Mouse (Mus musculus) spleen, embryonic (tissue): Measurements from ENCODE around the gene Clps.

Source experiments
- CTCF ChIA-PET: fragments of 350-600 bp; sonication (Branson Sonifier 250); formaldehyde crosslinking; loops from one replicate; lab custom pipeline; 2022; lab: Charles Lee

Gene Clps

DNA sequence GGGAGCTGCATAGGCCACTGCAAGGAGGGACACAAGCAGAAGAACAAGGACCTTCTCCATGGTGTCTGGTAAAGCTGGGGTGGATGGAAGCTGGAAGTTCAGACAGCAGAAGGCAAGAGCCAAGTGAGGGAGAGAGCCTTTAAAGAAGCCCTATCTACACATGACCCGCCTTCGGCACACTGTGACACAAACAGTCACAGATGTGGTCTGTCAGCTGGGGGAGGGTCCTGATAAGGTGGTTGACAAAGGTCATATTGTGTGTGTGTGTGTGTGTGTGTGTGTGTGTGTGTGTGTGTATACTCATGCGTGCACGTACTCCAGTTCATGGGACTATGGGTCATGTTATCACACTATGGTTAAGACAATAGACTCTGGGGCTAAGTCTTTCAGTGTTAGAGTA, at the start of gene Clps:
Gene Clps, minus strand, starts transcription at position 169 of the 400 bp plus-strand sequence.
- CTCF ChIA-PET = interaction anchor here (0.7 kb wide), 1 partner anchor 366 kb away, joined by 3 read pairs; no protein-coding TSS in a partner anchor

DNA sequence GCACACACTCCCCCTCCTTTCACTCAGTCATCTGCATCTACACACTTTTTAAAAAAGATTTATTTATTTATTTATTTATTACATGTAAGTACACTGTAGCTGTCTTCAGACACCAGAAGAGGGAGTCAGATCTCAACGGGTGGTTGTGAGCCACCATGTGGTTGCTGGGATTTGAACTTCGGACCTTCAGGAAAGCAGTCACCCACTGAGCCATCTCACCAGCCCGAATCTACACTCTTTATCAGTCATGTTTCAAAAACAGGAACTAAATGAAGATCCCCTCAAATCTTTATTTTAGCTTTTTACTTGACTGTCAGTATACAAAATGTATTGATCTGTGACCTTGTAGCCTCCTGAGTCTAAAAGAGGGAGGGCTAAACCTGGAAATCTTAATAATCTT, 49.0 kb upstream of the Clps start:
- CTCF ChIA-PET = no interaction called here

DNA sequence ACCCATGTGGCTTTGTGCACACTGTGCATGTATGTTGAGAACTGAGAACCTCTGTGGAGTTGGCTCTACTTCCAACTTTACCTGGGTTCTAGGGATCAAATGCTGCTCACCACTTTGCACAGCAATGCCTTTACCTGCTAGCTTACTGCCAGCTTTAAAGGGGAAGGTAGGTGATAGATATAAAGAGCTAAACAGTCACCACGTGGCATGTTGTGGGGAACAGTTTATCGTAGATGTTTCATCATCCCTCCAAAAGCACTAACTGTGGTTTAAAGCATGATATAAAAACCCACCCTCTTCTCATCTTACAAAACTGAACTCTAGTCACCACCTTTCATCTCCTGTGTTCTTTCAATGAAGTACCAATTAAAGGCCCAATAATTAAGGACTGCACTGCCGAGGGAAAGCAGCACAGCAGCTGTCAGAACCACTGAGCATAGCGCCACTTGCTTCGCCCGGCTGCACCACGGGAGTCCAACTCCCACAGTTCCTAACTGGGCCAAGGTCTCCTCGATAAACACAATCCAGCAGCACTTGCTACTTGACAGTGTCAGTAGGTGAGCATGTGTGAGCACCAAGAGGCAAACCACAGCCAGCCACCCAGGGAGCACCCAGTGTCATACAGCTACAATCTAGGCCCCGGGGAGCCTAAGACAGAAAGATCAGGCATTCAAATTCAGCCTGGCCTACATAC, 41.1 kb upstream of the Clps start:
- CTCF ChIA-PET = no interaction called here

DNA sequence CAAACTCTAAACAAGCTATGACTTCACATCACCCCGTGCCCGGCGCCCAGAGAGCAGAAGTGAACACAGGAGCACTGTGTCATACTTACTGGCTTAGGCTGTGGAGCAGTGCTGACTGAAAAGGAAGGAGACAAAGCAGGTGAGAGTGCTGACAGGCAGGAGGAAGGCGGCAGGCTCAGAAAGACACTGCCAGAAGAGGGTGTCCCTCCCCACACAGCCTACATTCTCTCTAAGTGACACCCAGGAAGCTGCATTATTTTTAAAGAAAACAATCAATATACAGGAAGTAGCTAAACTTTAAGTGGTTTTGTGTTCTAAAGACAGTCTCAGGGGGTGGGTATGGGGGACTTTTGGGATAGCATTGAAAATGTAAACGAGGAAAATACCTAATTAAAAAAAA, 40.2 kb upstream of the Clps start:
- CTCF ChIA-PET = interaction anchor here (0.6 kb wide), 1 partner anchor 61 kb away, joined by 6 read pairs; no protein-coding TSS in a partner anchor

DNA sequence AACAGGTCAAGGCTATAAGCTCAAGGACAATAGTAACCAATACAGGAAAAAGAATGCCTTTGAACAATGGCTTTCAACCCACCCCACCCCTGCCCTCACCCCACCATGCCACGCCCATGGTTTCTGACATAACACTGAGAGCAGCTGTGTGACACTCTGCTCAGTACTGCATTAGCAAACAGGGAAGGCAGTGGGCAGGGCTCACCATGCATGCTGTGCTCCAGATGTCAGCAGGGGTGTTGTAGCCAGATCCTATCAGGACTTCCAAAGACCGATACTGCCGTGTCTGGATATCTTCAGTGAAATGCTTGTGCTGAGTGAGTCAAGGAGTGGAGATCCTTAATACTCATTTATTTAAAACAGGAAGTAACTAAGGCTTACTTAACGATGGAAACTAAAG, 33.4 kb upstream of the Clps start:
- CTCF ChIA-PET = no interaction called here

DNA sequence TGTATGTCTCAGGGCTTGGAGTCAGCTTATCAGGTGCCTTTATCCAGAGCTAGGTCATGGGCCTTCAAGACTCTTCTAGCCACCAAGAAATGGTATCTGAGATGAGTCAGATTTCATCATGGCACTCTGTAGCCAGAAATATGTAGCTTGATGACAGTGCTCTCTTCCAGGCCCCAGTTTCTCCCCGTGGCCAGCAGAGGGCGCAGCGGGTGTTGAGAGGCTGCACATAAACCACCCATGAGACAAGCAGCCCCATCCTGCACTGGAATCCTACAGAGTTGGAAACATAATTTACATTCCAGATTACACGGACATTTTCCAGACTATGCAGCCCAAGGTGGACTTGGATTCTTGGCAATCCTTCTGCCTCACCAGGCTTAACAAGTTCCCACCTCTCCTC, 32.4 kb upstream of the Clps start:
- CTCF ChIA-PET = interaction anchor here (0.7 to 0.9 kb wide), 2 partner anchors 12 to 668 kb away, joined by 3 to 4 read pairs; no protein-coding TSS in a partner anchor

DNA sequence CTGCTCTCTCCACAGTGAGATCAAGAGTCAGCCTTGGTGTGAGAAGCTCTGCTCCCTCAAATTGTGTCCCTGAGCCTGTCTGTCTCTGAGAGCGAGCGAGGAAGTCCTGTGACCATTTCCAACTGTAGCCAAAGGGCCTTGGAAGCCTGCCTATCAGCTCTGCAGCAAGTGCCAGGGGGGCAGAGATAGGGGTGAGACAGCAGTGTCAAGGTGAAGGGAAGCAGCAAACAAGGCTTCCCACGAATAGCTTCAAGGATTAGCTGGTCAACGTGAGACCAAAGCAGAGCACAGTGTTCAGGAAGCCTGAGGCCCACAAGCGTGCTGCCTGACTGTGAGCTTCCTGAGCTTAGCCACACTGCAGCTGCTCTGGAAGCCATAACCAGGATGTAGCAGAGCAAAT, 30.9 kb upstream of the Clps start:
- CTCF ChIA-PET = no interaction called here

DNA sequence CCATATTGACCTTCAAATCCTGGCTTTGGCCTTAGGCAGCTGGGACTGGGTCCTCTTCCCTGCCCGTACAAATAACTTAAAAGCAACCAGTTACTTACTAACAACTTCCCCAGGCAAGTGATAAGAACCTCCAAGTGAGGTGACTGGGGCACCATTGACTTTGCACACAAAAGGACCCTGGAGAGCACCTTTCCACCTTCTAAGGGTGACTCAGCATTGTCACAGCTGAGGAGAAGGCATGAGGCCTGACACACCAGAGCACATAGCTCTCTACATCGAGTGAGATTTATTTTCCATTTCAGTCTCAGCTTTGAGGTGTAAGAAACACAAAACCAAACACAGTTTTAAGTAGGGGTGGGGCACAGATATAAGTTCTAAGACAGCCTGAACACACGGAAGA, 30.0 kb upstream of the Clps start:
- CTCF ChIA-PET = interaction anchor here (0.6 kb wide), 1 partner anchor 21 kb away, joined by 15 read pairs; no protein-coding TSS in a partner anchor

DNA sequence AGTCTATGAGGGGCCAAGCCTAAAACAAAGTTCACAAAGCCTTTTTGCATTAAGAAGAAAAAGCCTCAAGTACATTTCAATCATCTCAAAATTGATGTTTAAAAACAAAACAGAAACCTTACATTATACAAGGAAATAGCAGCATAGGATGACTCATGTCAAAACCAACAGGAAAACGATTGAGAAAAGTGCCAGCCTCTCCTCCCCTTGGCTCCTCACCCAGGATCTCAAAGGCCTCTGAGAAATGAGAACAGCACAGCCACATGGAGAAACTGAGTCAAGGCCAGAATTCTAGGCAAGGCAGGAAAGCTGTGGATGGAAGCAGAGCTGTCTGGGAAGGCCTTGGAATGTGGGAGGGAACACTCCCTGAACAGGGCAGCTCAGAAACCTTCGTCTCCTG, 28.0 kb upstream of the Clps start:
- CTCF ChIA-PET = interaction anchor here (0.5 kb wide), 1 partner anchor 615 kb away, joined by 3 read pairs; no protein-coding TSS in a partner anchor

DNA sequence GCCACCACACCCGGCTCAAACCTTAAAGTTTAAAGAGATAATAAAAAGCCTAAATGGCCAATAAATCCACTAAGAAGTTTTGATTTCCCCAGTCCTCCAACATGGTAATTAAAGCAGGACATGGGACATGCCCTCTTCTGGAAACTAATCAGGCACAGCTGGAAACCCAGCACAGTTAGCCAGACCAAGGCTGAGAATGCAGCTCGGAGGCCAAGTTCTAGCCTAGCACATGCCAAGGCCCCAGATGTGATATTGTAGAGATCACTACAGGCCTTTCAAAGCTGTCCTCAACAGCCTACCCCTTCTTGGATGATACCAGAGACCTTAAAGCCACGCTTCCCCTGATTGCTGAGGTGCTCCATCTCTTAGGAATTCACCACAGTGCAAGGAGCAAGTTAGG, 25.9 kb upstream of the Clps start:
- CTCF ChIA-PET = interaction anchor here (0.6 kb wide), 1 partner anchor 1647 kb away, joined by 9 read pairs; no protein-coding TSS in a partner anchor

DNA sequence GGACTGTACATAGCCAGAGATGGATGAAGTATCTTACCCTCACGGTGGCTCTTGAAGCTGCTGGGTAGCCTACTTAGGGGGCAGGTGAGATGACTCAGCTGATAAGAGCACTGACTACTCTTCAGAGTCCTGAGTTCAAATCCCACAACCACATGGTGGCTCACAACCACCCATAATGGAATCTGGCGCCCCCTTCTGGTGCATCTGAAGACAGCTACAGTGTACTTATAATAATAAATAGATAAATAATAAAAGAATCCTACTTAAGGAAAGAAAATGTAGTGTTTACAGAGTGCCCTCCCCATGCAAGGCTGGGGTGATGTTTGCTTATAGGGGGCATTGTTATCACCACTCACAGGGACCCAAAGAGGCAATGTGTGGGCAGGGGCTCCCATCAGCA, 20.5 kb upstream of the Clps start:
- CTCF ChIA-PET = interaction anchor here (0.6 to 1.4 kb wide), 2 partner anchors 11 to 1527 kb away, joined by 3 to 4 read pairs; no protein-coding TSS in a partner anchor

DNA sequence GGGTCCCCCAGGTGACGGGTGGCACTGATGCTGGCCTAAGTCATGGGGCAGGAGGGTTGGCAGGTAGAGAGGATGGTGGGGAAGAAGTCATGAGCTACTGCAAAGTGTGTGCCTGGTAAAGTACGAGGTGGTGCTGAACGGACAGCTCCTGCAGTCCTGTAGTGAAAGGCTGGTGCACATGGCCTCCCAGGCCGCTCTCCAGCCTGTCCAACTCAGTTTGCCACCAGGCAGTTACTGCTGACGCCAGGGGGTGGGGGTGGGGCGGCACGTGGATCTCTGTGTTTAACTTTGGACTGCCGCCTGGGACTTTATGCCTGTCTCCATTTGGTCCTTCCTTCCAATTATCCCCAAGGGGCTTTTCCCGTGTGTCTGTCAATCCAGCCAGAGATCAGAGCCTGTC, 19.8 kb upstream of the Clps start:
- CTCF ChIA-PET = interaction anchor here (1.2 to 1.4 kb wide), 2 partner anchors 9 to 12 kb away, joined by 4 to 5 read pairs; no protein-coding TSS in a partner anchor

DNA sequence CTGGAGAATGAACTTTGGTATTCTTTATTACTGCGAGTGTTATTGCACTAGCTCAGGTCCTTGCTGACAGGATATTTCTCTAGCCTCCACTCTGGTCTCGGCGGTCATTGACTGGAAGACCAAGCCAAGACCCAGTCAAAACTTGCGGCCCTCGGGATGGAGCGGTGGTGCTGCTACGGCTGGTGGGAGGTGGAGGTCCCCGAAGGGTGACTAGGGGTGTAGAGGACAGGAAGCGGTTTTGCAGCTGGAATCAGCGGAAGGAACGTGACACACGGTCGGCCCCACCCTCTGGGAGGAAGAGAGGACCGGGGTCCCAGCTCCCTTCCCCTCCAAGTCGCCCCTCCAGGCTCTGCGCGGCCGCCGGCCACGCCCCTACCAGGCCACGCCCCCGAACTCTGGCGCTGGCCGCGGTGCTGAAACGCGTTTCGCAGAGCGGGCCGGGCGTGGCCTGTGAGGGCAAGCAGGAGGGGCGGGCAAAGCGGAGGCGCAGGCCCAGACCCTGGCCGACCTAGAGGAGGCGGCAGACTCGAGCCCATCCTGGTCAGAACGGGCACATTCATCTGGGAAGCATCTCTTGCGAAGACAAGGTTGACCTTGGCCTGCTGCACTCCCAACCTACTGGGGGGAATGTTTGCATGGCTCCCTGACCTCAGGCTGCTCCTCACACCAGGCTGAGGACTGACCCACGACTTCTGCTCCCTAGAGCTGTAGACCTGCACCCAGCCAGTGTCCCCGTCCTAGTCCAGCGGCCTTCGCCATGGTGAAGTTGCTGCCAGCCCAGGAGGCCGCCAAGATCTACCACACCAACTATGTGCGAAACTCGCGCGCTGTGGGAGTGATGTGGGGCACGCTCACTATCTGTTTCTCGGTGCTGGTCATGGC, 14.9 kb upstream of the Clps start, which contains the start of gene Lhfpl5:
Gene Lhfpl5, plus strand, starts transcription at position 398 of the 882 bp plus-strand sequence.
- CTCF ChIA-PET = no interaction called here

DNA sequence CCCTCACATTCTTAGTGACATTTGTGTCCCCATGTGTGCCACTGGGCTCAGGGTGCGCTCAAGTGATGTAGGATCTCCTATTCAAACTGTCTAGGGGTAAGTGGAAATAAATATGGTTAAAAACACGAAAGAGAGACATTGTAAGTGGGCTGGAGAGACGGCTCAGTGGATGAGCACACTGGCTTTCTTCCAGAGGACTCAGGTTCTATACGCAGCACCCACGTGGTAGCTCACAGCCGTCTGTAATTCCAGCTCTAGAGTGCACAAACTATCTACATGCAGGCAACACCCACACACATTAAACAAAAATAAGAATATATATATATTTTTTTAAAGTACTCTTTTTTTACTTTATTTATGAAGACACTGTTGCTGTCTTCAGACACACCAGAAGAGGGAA, 12.4 kb upstream of the Clps start:
- CTCF ChIA-PET = no interaction called here

DNA sequence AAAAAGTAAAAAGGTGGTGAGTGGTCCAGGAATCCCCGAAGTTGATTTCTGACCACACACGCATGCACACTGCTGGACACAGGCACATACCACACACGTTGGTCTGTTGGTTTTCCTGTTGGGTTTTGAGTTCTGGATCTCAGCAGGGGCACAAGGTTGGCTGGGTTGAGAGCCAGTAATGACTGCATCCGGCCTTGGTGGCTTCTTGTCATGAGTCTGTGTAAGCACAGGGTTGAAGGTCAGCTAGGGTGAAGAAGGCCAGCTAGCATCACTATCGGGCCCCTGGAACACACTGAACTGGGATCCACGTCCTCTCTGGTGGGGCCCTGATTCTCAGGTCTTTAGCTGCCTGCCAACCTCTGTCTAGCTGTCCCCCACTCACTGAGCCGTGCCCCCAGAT, 12.0 kb upstream of the Clps start:
- CTCF ChIA-PET = no interaction called here

DNA sequence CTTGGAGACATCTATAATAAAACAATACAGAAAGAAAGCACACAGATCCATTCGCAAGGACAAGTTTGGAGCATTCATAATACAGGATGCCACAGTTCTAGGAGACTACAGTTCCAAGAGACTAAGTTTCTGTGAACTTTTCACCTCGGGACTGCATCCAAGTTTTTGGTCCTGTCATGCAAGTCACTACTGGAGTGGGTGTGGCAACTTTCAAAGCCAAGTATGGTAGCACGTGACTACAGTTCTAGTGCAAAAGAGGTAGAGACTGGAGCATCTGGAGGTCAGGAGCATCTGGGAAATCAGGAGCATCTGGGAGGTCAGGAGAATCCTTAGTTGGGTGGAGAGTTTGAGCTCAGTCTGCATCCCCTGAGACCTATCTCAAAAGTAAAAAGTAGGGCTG, 11.3 kb upstream of the Clps start:
- CTCF ChIA-PET = no interaction called here

DNA sequence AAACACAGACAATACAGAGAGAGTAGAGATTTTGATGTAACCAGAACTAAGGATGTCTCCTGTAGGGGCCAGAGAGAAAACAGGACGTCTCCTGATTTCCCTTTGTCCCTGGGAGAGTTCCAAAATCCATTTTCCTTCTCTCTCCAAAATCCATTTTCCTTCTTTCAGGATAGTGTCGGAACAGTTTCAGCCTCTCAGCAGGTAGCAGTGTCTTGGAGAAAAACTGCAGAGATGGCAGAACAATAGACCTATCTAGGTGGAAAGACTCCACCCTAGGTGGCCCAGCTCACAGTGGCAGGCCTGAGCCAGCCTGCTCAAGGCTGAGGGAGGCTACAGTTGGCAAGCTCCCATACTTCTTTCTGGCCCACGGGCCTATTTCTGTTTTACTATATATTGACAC, 7.0 kb upstream of the Clps start:
- CTCF ChIA-PET = interaction anchor here (0.6 kb wide), 1 partner anchor 1095 kb away, joined by 3 read pairs; no protein-coding TSS in a partner anchor

DNA sequence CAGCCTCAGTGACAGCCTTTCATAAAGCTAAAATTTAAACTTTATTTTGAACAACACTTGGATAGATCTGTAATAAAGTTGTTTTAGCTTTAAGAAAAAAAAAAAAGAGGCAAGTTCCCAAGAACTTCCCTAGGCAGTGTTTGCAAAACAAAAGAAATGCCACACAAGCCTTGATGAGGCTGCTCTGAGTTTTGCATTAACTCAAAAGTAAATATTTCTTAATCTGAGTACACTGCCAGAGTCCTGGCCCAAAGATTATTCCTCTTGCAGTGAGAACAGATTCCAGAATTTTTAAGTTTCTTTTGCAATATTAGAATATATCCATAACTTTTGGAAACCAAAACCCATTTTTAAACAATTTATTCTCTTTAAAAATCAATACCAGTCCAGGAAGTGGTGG, 4.6 kb upstream of the Clps start:
- CTCF ChIA-PET = no interaction called here

DNA sequence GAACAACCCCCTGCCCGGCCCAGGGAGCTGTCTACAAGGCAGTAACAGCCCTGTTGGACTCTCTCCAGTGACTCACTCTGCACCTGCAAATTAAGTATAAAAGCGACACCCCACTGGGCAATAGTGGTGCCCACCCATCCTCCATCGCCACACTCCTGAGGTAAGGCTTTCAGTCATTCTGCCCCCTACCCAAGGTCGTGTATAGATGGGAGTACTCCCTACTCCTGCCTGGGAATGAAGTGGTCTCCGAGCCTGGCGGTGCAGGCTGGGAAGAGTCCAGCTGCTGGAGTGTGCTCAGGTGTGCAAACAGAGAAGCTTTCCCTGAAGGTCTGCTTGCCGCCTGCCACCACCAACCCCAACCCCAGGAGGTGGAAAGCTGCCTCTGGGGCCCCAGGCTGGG, 1.0 kb upstream of the Clps start:
- CTCF ChIA-PET = interaction anchor here (0.5 kb wide), 1 partner anchor 153 kb away, joined by 3 read pairs; no protein-coding TSS in a partner anchor

DNA sequence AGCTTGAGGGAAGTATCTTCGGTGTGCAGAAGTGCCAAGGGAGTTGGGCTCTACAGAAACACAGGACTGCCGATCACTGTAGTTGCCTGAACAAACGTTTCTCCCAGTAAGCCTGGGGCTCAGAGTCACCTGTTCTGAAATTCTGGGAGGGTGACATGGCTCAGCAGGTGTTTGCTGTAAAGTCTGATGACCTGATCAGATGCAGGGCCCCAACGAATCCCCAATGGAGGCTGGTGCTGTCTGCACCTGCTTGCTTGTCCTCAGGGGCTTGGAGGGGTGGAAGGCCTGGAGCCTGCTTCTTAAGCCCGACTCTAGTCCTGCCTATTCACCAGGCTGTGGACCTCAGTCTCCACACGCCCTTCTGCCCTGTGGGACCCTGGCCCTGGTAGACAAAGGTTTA, 2.8 kb downstream of the Clps start:
- CTCF ChIA-PET = no interaction called here

DNA sequence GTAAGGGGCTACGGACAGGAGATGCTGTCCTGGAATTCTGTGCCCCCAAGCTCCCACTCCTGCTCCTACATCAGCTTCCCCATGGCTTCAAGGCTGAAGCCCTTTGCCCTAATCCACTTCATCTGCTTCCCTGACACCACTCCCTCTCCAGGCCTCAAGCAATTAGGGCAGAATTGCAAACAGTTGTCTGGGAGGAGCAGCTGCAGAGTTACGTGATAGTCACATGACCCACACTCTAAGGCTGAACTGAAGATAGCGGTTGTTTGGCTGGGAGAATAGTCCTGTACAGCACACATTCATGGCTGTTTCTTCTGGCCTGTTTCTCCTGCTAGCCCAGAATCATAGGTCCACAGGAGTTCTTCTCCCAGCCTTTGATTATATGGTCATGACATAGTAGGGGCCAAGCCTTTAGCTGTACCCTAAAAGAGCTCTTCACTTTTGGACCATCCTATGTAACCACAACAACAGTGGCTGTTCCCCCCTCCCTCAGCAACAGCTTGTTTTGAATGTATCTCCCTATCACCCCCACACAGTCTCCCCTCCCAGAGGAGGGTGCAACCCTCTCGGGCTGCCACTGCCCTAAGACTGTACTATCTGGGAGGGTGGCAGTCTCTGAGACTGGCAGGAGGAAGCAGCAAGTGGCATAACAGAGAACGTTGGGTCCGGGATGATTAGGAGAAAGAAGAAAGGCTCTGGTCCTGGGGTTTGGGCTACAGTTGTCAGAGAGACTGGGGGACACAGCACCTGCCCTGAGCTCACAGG, 3.8 kb downstream of the Clps start:
- CTCF ChIA-PET = interaction anchor here (1.1 kb wide), 1 partner anchor 12 kb away, joined by 3 read pairs; no protein-coding TSS in a partner anchor
